Mouse (Mus musculus) adrenal gland, adult 18-20 months (tissue): ENCODE results near the gene Tubb5. TPM values are rescaled to one million over a fixed set of nuclear protein-coding genes. Genes with fewer than 3 reads are reported as not detected.

Source experiments
- DNase-seq, 2 experiments: peaks; one replicate each; pipeline ENCODE4 v3.0.0; 2021 to 2022; ENCODE audit warnings: low spot score in 2 of 2
- microRNA-seq, 2 experiments: library from miRNA; unstranded; fragments of <30 nt; microRNA quantifications; one replicate each; pipeline ENCODE4 v1.2.0; 2021; ENCODE audit warnings: borderline number of aligned reads in 2 of 2
- total RNA-seq, 2 experiments: library from RNA; stranded (reverse); gene quantifications; 1 replicate in 1 of 2; 2 replicates in 1 of 2; pipeline ENCODE4 v1.2.3; 2021

Tubb5 gene
- total RNA-seq, 2 experiments from 2014 or later: 134 to 185 TPM

- no peak for DNase-seq
Observed at GRCm38 (mm10) chr17:35803858-35804399, 34.2 kb downstream of the Tubb5 start.

- DNase-seq: no peak
Observed at GRCm38 (mm10) chr17:35803020-35803419, 35.1 kb downstream of the Tubb5 start.

DNA sequence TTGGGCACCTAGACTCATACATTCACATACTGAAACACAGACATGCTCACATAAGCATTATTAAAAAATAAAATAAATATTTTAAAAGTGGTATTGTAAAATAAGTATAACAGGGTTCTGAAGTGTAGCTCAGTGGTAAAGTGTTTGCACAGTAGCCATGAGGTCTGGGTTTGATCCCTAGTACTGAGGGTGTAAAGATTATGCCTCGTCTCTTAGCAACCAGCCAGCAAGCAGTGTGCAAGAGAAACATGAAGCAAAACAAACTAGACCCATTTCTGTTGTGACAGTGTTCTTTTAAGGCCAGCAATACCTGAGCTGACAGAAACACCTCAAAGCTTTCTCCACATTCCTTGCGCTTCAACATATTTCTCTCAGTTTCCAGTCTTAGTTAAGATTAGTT is 37.2 kb downstream of the Tubb5 start:
- no peak for DNase-seq

- no peak for DNase-seq
Observed at GRCm38 (mm10) chr17:35796835-35797234, 41.3 kb downstream of the Tubb5 start.

- no peak for DNase-seq
Observed at GRCm38 (mm10) chr17:35795656-35796055, 42.5 kb downstream of the Tubb5 start.

DNA sequence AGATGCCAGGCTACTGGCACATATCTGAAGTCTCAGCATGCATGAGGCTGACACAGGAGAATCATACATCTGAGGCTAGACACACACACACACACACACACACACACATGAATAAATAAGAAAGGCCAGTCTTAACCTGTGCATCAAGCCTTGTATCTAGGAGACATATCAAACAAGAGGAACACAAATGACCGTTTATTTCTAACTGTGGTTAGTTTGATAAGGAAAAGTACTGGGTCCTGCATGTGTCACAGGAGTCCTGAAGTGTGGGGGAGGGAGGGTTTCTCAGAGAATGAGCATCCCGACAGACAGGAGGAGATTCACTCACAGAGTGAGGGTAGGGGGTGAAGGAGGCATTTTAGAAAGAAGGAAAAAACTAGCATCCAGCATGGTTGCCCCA is 43.0 kb downstream of the Tubb5 start:
- DNase-seq: no peak

- no peak for DNase-seq
Observed at GRCm38 (mm10) chr17:35792837-35793236, 45.3 kb downstream of the Tubb5 start.

DNA sequence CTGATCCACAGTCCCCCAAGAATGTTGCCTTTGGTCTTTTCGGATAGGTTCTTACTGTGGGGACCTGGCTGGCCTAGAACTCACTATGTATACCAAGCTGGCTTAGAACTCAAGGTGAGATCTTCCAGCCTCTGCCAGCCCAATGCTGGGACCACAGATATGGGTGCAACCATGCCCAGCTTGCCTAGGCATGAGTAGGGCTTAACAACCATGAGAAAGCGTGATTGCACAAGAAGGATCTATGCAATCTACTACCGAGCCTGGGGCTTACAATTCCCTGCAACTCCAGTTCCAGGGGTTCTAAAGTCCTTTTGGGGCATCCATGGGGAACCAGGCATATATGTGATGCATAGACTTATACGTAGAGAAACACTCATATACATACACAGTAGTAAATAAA is 47.2 kb downstream of the Tubb5 start:
- DNase-seq: no peak

DNA sequence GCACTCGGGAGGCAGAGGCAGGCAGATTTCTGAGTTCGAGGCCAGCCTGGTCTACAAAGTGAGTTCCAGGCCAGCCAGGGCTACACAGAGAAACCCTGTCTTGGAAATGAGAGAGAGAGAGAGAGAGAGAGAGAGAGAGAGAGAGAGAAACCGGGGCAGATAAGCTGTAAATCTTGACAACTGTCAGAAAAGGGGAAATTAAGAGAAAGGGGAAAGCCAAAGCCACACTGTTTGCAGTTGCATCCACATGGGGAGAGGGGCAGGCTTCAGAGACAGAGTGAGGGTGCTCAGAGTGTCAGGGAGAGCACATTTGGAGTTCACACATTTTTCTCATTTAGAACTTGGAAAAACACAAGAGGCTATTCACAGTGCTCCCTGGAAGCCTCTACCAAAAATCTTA is 50.1 kb downstream of the Tubb5 start:
- DNase-seq: no peak

GRCm38 (mm10) chr17:35787493-35787892 is 50.6 kb downstream of the Tubb5 start:
- DNase-seq: no peak

GRCm38 (mm10) chr17:35785140-35785539 is 53.0 kb downstream of the Tubb5 start:
- DNase-seq: no peak

DNA sequence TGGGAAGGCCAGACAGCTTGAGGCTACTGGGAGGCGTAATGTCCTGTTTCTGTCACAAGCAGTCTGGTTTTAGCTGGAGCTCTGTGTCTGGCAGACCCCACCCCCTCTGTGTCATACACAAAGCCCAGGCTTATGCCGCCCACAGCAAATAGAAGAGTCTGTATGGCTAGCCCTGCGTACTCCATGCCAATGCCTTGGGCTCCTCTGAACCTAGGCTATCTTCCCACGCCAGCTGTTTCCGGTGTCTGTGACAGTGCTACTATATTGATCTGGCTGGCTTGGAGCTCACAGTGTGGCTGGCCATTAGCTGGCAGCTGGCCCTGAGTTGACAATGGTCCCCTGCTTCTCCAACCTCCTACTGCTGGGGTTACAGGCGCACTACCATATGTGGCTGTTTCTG is 54.2 kb downstream of the Tubb5 start:
- DNase-seq: no peak

Small RNA genes lying within 50 kb of the gene (microRNA-seq; reads per million reads assigned to microRNA genes)
- 0 to 1.2 reads per million in 2 experiments for gene Gm28033

Other genes with a start within 250 kb of the Tubb5 start
- not detected for gene Sfta2, start 236.8 kb downstream of the Tubb5 start, total RNA-seq
- gene Gm9573, start 211.7 kb downstream of the Tubb5 start, total RNA-seq: not detected
- gene Mucl3, start 194.6 kb downstream of the Tubb5 start, total RNA-seq: not detected
- gene Vars2, start 170.7 kb downstream of the Tubb5 start, total RNA-seq: 10 to 100 TPM; 37.2 to 38.7 TPM
- gene Gtf2h4, start 164.6 kb downstream of the Tubb5 start, total RNA-seq: 10 to 100 TPM; 20.2 to 20.8 TPM
- 10 to 100 TPM; 33.5 to 44.1 TPM for gene Ddr1, start 133.7 kb downstream of the Tubb5 start, total RNA-seq
- gene Ier3, start 16.6 kb downstream of the Tubb5 start, total RNA-seq: 10 to 100 TPM in 1 of 2 experiments, 1 to 10 TPM in 1; 7.9 to 19.0 TPM
- gene Flot1, start 15.1 kb downstream of the Tubb5 start, total RNA-seq: 10 to 100 TPM; 62.9 to 71.2 TPM
- gene Mdc1, start 3.2 kb upstream of the Tubb5 start, total RNA-seq: 10 to 100 TPM; 11.5 to 16.7 TPM
- 1 to 10 TPM; 2.3 TPM for gene Nrm, start 23.0 kb upstream of the Tubb5 start, total RNA-seq
- 10 to 100 TPM; 35.3 to 41.0 TPM for gene Ppp1r18, start 27.3 kb upstream of the Tubb5 start, total RNA-seq
- 10 to 100 TPM; 43.3 to 48.3 TPM for gene Dhx16, start 41.5 kb upstream of the Tubb5 start, total RNA-seq
- 10 to 100 TPM; 49.5 to 53.8 TPM for gene 2310061I04Rik, start 59.1 kb upstream of the Tubb5 start, total RNA-seq
- 10 to 100 TPM; 43.9 to 44.5 TPM for gene Atat1, start 71.8 kb upstream of the Tubb5 start, total RNA-seq
- 100 to 1,000 TPM in 1 of 2 experiments, 10 to 100 TPM in 1; 93.5 to 102 TPM for gene Mrps18b, start 78.1 kb upstream of the Tubb5 start, total RNA-seq
- 10 to 100 TPM; 63.7 to 98.8 TPM for gene Ppp1r10, start 78.1 kb upstream of the Tubb5 start, total RNA-seq
- 10 to 100 TPM; 80.0 to 95.8 TPM for gene Abcf1, start 131.5 kb upstream of the Tubb5 start, total RNA-seq
- 10 to 100 TPM; 47.9 to 55.9 TPM for gene Gnl1, start 141.5 kb upstream of the Tubb5 start, total RNA-seq
- gene Prr3, start 141.9 kb upstream of the Tubb5 start, total RNA-seq: 10 to 100 TPM; 17.5 to 22.8 TPM
- gene H2-T24, start 182.3 kb upstream of the Tubb5 start, total RNA-seq: 1 to 10 TPM; 7.5 to 8.1 TPM
- gene H2-T23, start 194.5 kb upstream of the Tubb5 start, total RNA-seq: 100 to 1,000 TPM in 1 of 2 experiments, 10 to 100 TPM in 1; 68.0 to 139 TPM
- 10 to 100 TPM; 33.0 to 61.5 TPM for gene H2-T22, start 204.4 kb upstream of the Tubb5 start, total RNA-seq
- not detected for gene Gm6034, start 204.7 kb upstream of the Tubb5 start, total RNA-seq
- 10 to 100 TPM in 1 of 2 experiments, 1 to 10 TPM in 1; 7.0 to 18.8 TPM for gene Gm11127, start 220.1 kb upstream of the Tubb5 start, total RNA-seq